Mouse (Mus musculus) liver, embryonic 14.5 days (tissue): ENCODE measurements around the gene Mrps7.

Experiments used
- CTCF ChIP-seq: IDR thresholded peaks from 2 replicates; pipeline ENCODE4 v1.5.1; 2016; ENCODE audit warnings: antibody characterized with exemption, low read depth, control low read depth
- EP300 ChIP-seq: IDR thresholded peaks from 2 replicates; pipeline ENCODE4 v1.6.1; 2016; ENCODE audit warnings: antibody characterized with exemption, low read depth

- TF ChIP-seq CTCF (peak; percentile 47), EP300 (no peak)
These were observed 40.3 kb upstream of the Mrps7 start for GRCm38 (mm10) chr11:115563406-115563805.
